Mouse (Mus musculus) liver, embryonic 14.5 days (tissue): ENCODE results near the gene Olfr716. TPM values are rescaled to one million over a fixed set of nuclear protein-coding genes. Genes with fewer than 3 reads are reported as not detected.

ENCODE experiments used
- ATAC-seq: fragments of 200-750 bp; cut with Nextera tagmentation; 2 replicates; pipeline ENCODE4 v1.8.0; 2017; ENCODE audit warnings: moderate number of reproducible peaks, mild to moderate bottlenecking, moderate library complexity; ENCODE audit not compliant: insufficient read depth
- DNase-seq, 3 experiments: peaks; one replicate each; pipeline ENCODE4 v3.0.0-alpha.2; 2012 to 2013; ENCODE audit warnings: low read depth in 3 of 3, low spot score in 3 of 3
- H3K27ac ChIP-seq: fragments of 300-500 bp; sonication (generic); 2 replicates; pipeline ENCODE4 v1.5.1; 2014; ENCODE audit warnings: moderate library complexity, mild to moderate bottlenecking, control low read depth, inconsistent platforms
- H3K27me3 ChIP-seq: fragments of 300-500 bp; sonication (generic); 2 replicates; pipeline ENCODE4 v1.6.1; 2014; ENCODE audit warnings: mild to moderate bottlenecking, low read length, moderate library complexity; ENCODE audit not compliant: control insufficient read depth, insufficient read depth
- H3K36me3 ChIP-seq: fragments of 300-500 bp; sonication (generic); replicated peaks from 2 replicates; pipeline ENCODE4 v1.6.1; 2014; ENCODE audit warnings: low read depth; ENCODE audit not compliant: control insufficient read depth, insufficient read depth
- H3K4me1 ChIP-seq, 2 experiments: fragments of 200-500 bp in 1 of 2; fragments of 300-500 bp in 1 of 2; sonication (generic) in 1 of 2; replicated peaks; 2 replicates each; pipeline ENCODE4 v1.6.1; 2012 to 2014; ENCODE audit warnings: antibody characterized with exemption in 1 of 2, inconsistent platforms in 1 of 2, low read length in 1 of 2; ENCODE audit not compliant: control insufficient read depth in 2 of 2, insufficient read depth in 2 of 2
- H3K4me2 ChIP-seq: fragments of 300-500 bp; sonication (generic); 2 replicates; pipeline ENCODE4 v1.6.1; 2014; ENCODE audit warnings: low read depth, mild to moderate bottlenecking, control low read depth, moderate library complexity
- H3K4me3 ChIP-seq, 2 experiments: fragments of 200-500 bp in 1 of 2; fragments of 300-500 bp in 1 of 2; sonication (generic) in 1 of 2; 2 replicates each; pipeline ENCODE4 v1.5.1; 2012 to 2014; ENCODE audit warnings: low read depth in 2 of 2, low read length in 2 of 2, mild to moderate bottlenecking in 2 of 2, control low read depth in 1 of 2, inconsistent platforms in 1 of 2, moderate library complexity in 1 of 2; ENCODE audit not compliant: insufficient read depth in 1 of 2
- H3K9ac ChIP-seq: fragments of 300-500 bp; sonication (generic); replicated peaks from 2 replicates; pipeline ENCODE4 v1.6.1; 2014; ENCODE audit warnings: mild to moderate bottlenecking, control low read depth, moderate library complexity
- H3K9me3 ChIP-seq: fragments of 300-500 bp; sonication (generic); 2 replicates; pipeline ENCODE4 v1.6.1; 2016; ENCODE audit warnings: low read length, mixed read lengths; ENCODE audit not compliant: control insufficient read depth
- CTCF ChIP-seq: IDR thresholded peaks from 2 replicates; pipeline ENCODE4 v1.5.1; 2016; ENCODE audit warnings: antibody characterized with exemption, low read depth, control low read depth
- EP300 ChIP-seq: IDR thresholded peaks from 2 replicates; pipeline ENCODE4 v1.6.1; 2016; ENCODE audit warnings: antibody characterized with exemption, low read depth
- WGBS: fragments of 180-500 bp; shearing (Covaris S2); extraction: QIAGEN DNeasy Blood & Tissue Kit; methylation state at CpG from one replicate; pipeline ENCODE4 v1.1.7; 2014; ENCODE audit not compliant: insufficient replicate concordance; 5-methylcytosine and 5-hydroxymethylcytosine counted together
- polyA plus RNA-seq, 2 experiments: library from polyadenylated mRNA; depleted of rRNA in 1 of 2; stranded (reverse) in 1 of 2; unstranded in 1 of 2; fragments of >200 nt; fragmentation: Nextera tagmentation in 1 of 2; extraction: Ambion mirVana in 1 of 2; gene quantifications; 2 replicates each; pipeline versions ENCODE4 v1.2.1 to v1.2.3; 2012 to 2014

The Olfr716 gene
- polyA plus RNA-seq, 2 experiments: not detected

GRCm38 (mm10) chr7:107180406-107180805, 42.3 kb downstream of the Olfr716 start:
- Histone ChIP-seq H3K27ac (no peak overlapping the region), H3K4me1 (no peaks in the 10 kb centered on the region), H3K9me3 (no peaks in the 10 kb centered on the region), H3K27me3 (no peaks in the 10 kb centered on the region), H3K36me3 (no peaks in the 10 kb centered on the region), H3K9ac (no peak overlapping the region), H3K4me2 (no peak overlapping the region), H3K4me3 (no peak overlapping the region)
- WGBS: 17% methylated on average over 2 of the region's 2 CpGs
- TF ChIP-seq EP300 (no peak), CTCF (no peak)
- DNase-seq (no peak), ATAC-seq (no peak)

Other genes starting within 250 kb of the Olfr716 start
- gene Olfr707, start 237.1 kb upstream of the Olfr716 start, polyA plus RNA-seq (2012; rRNA removed): not detected in 2 replicates
- not detected in 2 replicates for gene Olfr707, start 237.1 kb upstream of the Olfr716 start, polyA plus RNA-seq (2014; fragmentation: Nextera tagmentation; extraction: Ambion mirVana)
- gene Olfr1532-ps1, start 230.3 kb upstream of the Olfr716 start, polyA plus RNA-seq (2012; rRNA removed): not detected in 2 replicates
- gene Olfr1532-ps1, start 230.3 kb upstream of the Olfr716 start, polyA plus RNA-seq (2014; fragmentation: Nextera tagmentation; extraction: Ambion mirVana): not detected in 2 replicates
- gene Olfr709-ps1, start 206.1 kb upstream of the Olfr716 start, polyA plus RNA-seq (2012; rRNA removed): not detected in 2 replicates
- gene Olfr709-ps1, start 206.1 kb upstream of the Olfr716 start, polyA plus RNA-seq (2014; fragmentation: Nextera tagmentation; extraction: Ambion mirVana): not detected in 2 replicates
- gene Olfr710, start 190.0 kb upstream of the Olfr716 start, polyA plus RNA-seq (2012; rRNA removed): not detected in 2 replicates
- not detected in 2 replicates for gene Olfr710, start 190.0 kb upstream of the Olfr716 start, polyA plus RNA-seq (2014; fragmentation: Nextera tagmentation; extraction: Ambion mirVana)
- not detected in 2 replicates for gene Olfr6, start 174.4 kb upstream of the Olfr716 start, polyA plus RNA-seq (2012; rRNA removed)
- not detected in 2 replicates for gene Olfr6, start 174.4 kb upstream of the Olfr716 start, polyA plus RNA-seq (2014; fragmentation: Nextera tagmentation; extraction: Ambion mirVana)
- not detected in 2 replicates for gene Olfr711, start 162.9 kb upstream of the Olfr716 start, polyA plus RNA-seq (2012; rRNA removed)
- gene Olfr711, start 162.9 kb upstream of the Olfr716 start, polyA plus RNA-seq (2014; fragmentation: Nextera tagmentation; extraction: Ambion mirVana): not detected in 2 replicates
- not detected in 2 replicates for gene Olfr2, start 132.3 kb upstream of the Olfr716 start, polyA plus RNA-seq (2012; rRNA removed)
- not detected in 2 replicates for gene Olfr2, start 132.3 kb upstream of the Olfr716 start, polyA plus RNA-seq (2014; fragmentation: Nextera tagmentation; extraction: Ambion mirVana)
- not detected in 2 replicates for gene Olfr713, start 107.2 kb upstream of the Olfr716 start, polyA plus RNA-seq (2012; rRNA removed)
- gene Olfr713, start 107.2 kb upstream of the Olfr716 start, polyA plus RNA-seq (2014; fragmentation: Nextera tagmentation; extraction: Ambion mirVana): not detected in 2 replicates
- not detected in 2 replicates for gene Olfr714, start 67.3 kb upstream of the Olfr716 start, polyA plus RNA-seq (2012; rRNA removed)
- not detected in 2 replicates for gene Olfr714, start 67.3 kb upstream of the Olfr716 start, polyA plus RNA-seq (2014; fragmentation: Nextera tagmentation; extraction: Ambion mirVana)
- not detected in 2 replicates for gene Olfr17, start 45.1 kb upstream of the Olfr716 start, polyA plus RNA-seq (2012; rRNA removed)
- gene Olfr17, start 45.1 kb upstream of the Olfr716 start, polyA plus RNA-seq (2014; fragmentation: Nextera tagmentation; extraction: Ambion mirVana): not detected in 2 replicates
- gene Olfr715b, start 28.0 kb upstream of the Olfr716 start, polyA plus RNA-seq (2012; rRNA removed): not detected in 2 replicates
- gene Olfr715b, start 28.0 kb upstream of the Olfr716 start, polyA plus RNA-seq (2014; fragmentation: Nextera tagmentation; extraction: Ambion mirVana): not detected in 2 replicates
- gene Olfr715, start 7.2 kb upstream of the Olfr716 start, polyA plus RNA-seq (2012; rRNA removed): not detected in 2 replicates
- not detected in 2 replicates for gene Olfr715, start 7.2 kb upstream of the Olfr716 start, polyA plus RNA-seq (2014; fragmentation: Nextera tagmentation; extraction: Ambion mirVana)
- not detected in 2 replicates for gene Nlrp14, start 28.7 kb downstream of the Olfr716 start, polyA plus RNA-seq (2012; rRNA removed)
- gene Nlrp14, start 28.7 kb downstream of the Olfr716 start, polyA plus RNA-seq (2014; fragmentation: Nextera tagmentation; extraction: Ambion mirVana): not detected in 2 replicates
- gene Rbmxl2, start 71.1 kb downstream of the Olfr716 start, polyA plus RNA-seq (2012; rRNA removed): not detected in 2 replicates
- gene Rbmxl2, start 71.1 kb downstream of the Olfr716 start, polyA plus RNA-seq (2014; fragmentation: Nextera tagmentation; extraction: Ambion mirVana): not detected in 2 replicates
- gene Syt9, start 232.4 kb downstream of the Olfr716 start, polyA plus RNA-seq (2012; rRNA removed): 0.10 and 0.16 TPM in 2 replicates
- gene Syt9, start 232.4 kb downstream of the Olfr716 start, polyA plus RNA-seq (2014; fragmentation: Nextera tagmentation; extraction: Ambion mirVana): 0.13 and 0.30 TPM in 2 replicates